Mouse (Mus musculus): ENCODE data around the gene Hid1. TPM values are rescaled to one million over a fixed set of nuclear protein-coding genes. Genes with fewer than 3 reads are reported as not detected.

Hid1 gene
- polyA plus RNA-seq, 1 experiment from 2014 or later = 37.5 TPM

DNA sequence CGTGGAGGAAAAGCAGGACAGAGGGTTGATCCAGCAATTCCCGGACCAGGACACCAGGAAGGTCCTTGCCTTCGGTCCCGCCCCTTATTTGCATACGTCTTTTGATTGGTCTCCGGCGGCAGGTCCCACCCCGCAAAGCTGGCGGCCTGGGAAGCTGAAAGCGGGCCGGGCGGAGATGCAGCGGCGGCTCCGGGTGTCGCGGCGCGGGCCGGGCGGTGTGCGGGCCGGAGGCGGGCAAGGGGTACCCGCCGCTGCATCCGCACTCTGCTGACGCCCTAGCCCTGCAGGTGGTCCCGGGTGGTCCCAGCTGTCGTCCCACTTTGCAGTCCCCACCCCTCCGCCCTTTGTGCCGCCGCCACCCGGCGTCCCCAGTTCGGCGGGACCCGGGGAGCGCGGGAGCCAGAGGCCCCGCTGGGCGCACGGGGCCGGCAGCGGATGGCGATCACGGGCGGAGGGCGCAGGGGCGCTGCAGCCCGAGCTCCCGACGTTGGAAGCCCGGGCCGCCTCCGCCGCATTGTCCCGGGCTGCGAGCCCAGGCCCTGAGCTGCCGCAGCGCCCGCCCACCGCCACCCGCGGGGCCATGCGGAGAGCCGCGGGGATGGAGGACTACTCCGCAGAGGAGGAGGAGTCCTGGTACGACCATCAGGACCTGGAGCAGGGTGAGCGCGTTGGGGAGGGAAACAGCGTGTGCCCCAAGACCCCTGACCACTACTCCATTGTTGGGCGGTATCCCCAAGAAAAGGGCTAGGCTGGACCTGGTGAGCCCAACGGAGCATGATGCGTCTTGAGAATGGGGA, 14.4 kb upstream of the Hid1 start, which contains the start of gene Cdr2l:
TSS of gene Cdr2l (plus strand) at position 174 of the 797 bp plus-strand sequence.
- Histone ChIP-seq H3K9ac (ENCODE audit: low read length) (peak within 1 kb of the TSS; percentile 81), H3K9me3 (ENCODE audit: control insufficient read depth, low read length) (no peaks in the 10 kb centered on the region), H3K27ac (replicated peaks) (peak within 1 kb of the TSS; percentile 89), H3K4me2 (replicated peaks; ENCODE audit: low read depth) (peak within 1 kb of the TSS; percentile 94), H3K36me3 (ENCODE audit: control insufficient read depth, insufficient read depth, low read length) (no peaks in the 10 kb centered on the region), H3K4me1 (replicated peaks; ENCODE audit: control insufficient read depth, insufficient read depth) (peaks cover 3% of the 10 kb centered on the region), H3K27me3 (ENCODE audit: control insufficient read depth, insufficient read depth, low read length) (no peaks in the 10 kb centered on the region), H3K4me3 (ENCODE audit: low read depth, low read length) (peak within 1 kb of the TSS; percentile 75)
- no peak for TF ChIP-seq EP300 (optimal IDR thresholded peaks at IDR 0.05)
- TF ChIP-seq CTCF (IDR thresholded peaks at IDR 0.05; ENCODE audit: low read depth) = 0 out of 2 replicates have a peak, but pooled peaks have one; percentile 1
- ATAC-seq (ENCODE audit: low FRiP score, low TSS enrichment) = peak; percentile 91
- WGBS = under 1% methylated on average over 62 of the region's 76 CpGs
- peak; percentile 92 for DNase-seq (ENCODE audit: low spot score)

- Histone ChIP-seq H3K27me3 (ENCODE audit: control insufficient read depth, insufficient read depth, low read length) (no peaks in the 10 kb centered on the region), H3K27ac (replicated peaks) (peak overlapping the region; percentile 53), H3K4me3 (ENCODE audit: low read depth, low read length) (peak overlapping the region; percentile 75), H3K9ac (ENCODE audit: low read length) (0 out of 2 replicates have a peak overlapping the region, but pooled peaks have one; percentile 9), H3K9me3 (ENCODE audit: control insufficient read depth, low read length) (no peaks in the 10 kb centered on the region), H3K36me3 (ENCODE audit: control insufficient read depth, insufficient read depth, low read length) (no peaks in the 10 kb centered on the region), H3K4me2 (replicated peaks; ENCODE audit: low read depth) (peak overlapping the region; percentile 94), H3K4me1 (replicated peaks; ENCODE audit: control insufficient read depth, insufficient read depth) (peaks cover 3% of the 10 kb centered on the region)
- TF ChIP-seq EP300 (optimal IDR thresholded peaks at IDR 0.05) = no peak
- TF ChIP-seq CTCF (IDR thresholded peaks at IDR 0.05; ENCODE audit: low read depth) = no peak
- ATAC-seq (ENCODE audit: low FRiP score, low TSS enrichment) (no peak), DNase-seq (ENCODE audit: low spot score) (no peak)
- WGBS = 15% methylated on average over 9 of the region's 9 CpGs
These were observed 13.7 kb upstream of the Hid1 start for GRCm38 (mm10) chr11:115381276-115381675.

GRCm38 (mm10) chr11:115377854-115378253, 10.3 kb upstream of the Hid1 start:
- no peak for ATAC-seq (ENCODE audit: low FRiP score, low TSS enrichment)

DNA sequence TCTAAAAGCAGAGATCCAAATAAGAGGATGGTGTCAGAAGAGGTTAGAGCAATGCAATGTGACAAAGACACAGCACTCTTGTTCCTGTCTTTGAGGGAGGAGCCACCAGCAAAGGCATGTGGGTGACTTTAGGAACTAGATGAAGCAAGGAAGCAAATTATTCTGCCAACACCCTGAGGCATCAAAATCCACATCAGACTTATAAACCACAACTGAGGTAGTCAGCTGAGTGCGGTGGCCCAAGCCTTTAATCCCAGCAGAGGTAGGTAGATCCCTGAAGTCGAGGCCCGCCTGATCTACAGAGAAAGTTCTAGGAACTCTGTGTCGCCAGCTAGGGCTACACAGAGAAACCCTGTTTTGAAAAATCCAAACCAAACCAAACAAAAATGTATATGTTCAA, 9.7 kb upstream of the Hid1 start:
- Histone ChIP-seq H3K9ac (ENCODE audit: low read length) (no peak overlapping the region), H3K4me3 (ENCODE audit: low read depth, low read length) (no peak overlapping the region), H3K27me3 (ENCODE audit: control insufficient read depth, insufficient read depth, low read length) (no peaks in the 10 kb centered on the region), H3K27ac (replicated peaks) (no peak overlapping the region), H3K4me1 (replicated peaks; ENCODE audit: control insufficient read depth, insufficient read depth) (no peaks in the 10 kb centered on the region; the same call in none of the 2 replicates), H3K4me2 (replicated peaks; ENCODE audit: low read depth) (no peak overlapping the region), H3K36me3 (ENCODE audit: control insufficient read depth, insufficient read depth, low read length) (no peaks in the 10 kb centered on the region), H3K9me3 (ENCODE audit: control insufficient read depth, low read length) (no peaks in the 10 kb centered on the region)
- DNase-seq (ENCODE audit: low spot score) (no peak), ATAC-seq (ENCODE audit: low FRiP score, low TSS enrichment) (no peak)
- TF ChIP-seq CTCF (IDR thresholded peaks at IDR 0.05; ENCODE audit: low read depth) (no peak), EP300 (optimal IDR thresholded peaks at IDR 0.05) (no peak)
- 85% methylated on average over 4 of the region's 4 CpGs for WGBS

More at GRCm38 (mm10) chr11:115377854-115378253, 10.3 kb upstream of the Hid1 start:
- Histone ChIP-seq H3K36me3 (ENCODE audit: control insufficient read depth, insufficient read depth, low read length) (no peaks in the 10 kb centered on the region), H3K4me2 (replicated peaks; ENCODE audit: low read depth) (no peak overlapping the region), H3K27me3 (ENCODE audit: control insufficient read depth, insufficient read depth, low read length) (no peaks in the 10 kb centered on the region), H3K27ac (replicated peaks) (no peak overlapping the region), H3K4me1 (replicated peaks; ENCODE audit: control insufficient read depth, insufficient read depth) (no peaks in the 10 kb centered on the region; the same call in none of the 2 replicates), H3K4me3 (ENCODE audit: low read depth, low read length) (no peak overlapping the region), H3K9ac (ENCODE audit: low read length) (no peak overlapping the region), H3K9me3 (ENCODE audit: control insufficient read depth, low read length) (no peaks in the 10 kb centered on the region)
- DNase-seq (ENCODE audit: low spot score) = no peak
- 87% methylated on average over 7 of the region's 7 CpGs for WGBS
- TF ChIP-seq CTCF (IDR thresholded peaks at IDR 0.05; ENCODE audit: low read depth) = peak; percentile 26; the same call in 1 of the 2 replicates
- no peak for TF ChIP-seq EP300 (optimal IDR thresholded peaks at IDR 0.05)

DNA sequence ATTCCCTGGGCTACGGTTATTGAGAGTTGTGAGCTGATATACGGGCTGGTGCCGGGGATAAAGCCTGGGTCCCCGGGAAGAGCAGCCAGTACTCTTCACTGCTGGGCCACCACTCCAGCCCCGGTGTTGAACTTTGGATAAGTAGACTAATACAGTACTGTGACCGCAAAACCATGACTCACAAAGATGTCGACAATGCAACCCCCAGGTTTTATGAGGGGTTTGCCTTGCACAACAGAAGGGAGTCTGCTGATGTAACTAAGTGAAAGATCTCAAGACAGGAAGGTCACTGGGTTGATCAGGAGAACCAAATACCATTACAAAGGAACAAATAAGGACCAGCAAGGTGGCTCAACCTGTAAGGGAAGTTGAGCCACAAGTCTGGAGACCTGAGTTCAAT, 9.2 kb upstream of the Hid1 start:
- no peak overlapping the region for H3K9ac ChIP-seq (ENCODE audit: low read length)
- TF ChIP-seq CTCF (IDR thresholded peaks at IDR 0.05; ENCODE audit: low read depth) (no peak), EP300 (optimal IDR thresholded peaks at IDR 0.05) (no peak)
- no peak overlapping the region for H3K27ac ChIP-seq (replicated peaks)
- DNase-seq (ENCODE audit: low spot score) (no peak), ATAC-seq (ENCODE audit: low FRiP score, low TSS enrichment) (no peak)
- H3K4me2 ChIP-seq (replicated peaks; ENCODE audit: low read depth) = no peak overlapping the region
- H3K4me3 ChIP-seq (ENCODE audit: low read depth, low read length) = no peak overlapping the region
- H3K9me3 ChIP-seq (ENCODE audit: control insufficient read depth, low read length) = no peaks in the 10 kb centered on the region
- H3K27me3 ChIP-seq (ENCODE audit: control insufficient read depth, insufficient read depth, low read length) = no peaks in the 10 kb centered on the region
- WGBS = 60% methylated on average over 7 of the region's 7 CpGs
- no peaks in the 10 kb centered on the region for H3K36me3 ChIP-seq (ENCODE audit: control insufficient read depth, insufficient read depth, low read length)
- H3K4me1 ChIP-seq (replicated peaks; ENCODE audit: control insufficient read depth, insufficient read depth) = no peaks in the 10 kb centered on the region; the same call in 1 of the 2 replicates

All from stomach, postnatal 0 days (tissue).